Mouse (Mus musculus): ENCODE measurements at regions not wholly inside any gene's neighbourhood (a gene's known extent, or its start where the extent isn't known, plus 50 kb on each side); places are given as distances from the start of the nearest gene placed in this dataset.
A peak's percentile ranks its signal among the peaks of the same experiment; 100 is the strongest.

GRCm38 (mm10) chr3:151670628-151671027 lies 79.1 kb downstream of the Ifi44 start:
- no peak for DNase-seq (ENCODE audit: low spot score)

GRCm38 (mm10) chr3:151653298-151653697 lies 96.5 kb downstream of the Ifi44 start:
- DNase-seq (ENCODE audit: low spot score), result no peak

- no peak for DNase-seq (ENCODE audit: low spot score)
Observed at GRCm38 (mm10) chr3:151651524-151651923, 98.2 kb downstream of the Ifi44 start.

- no peak for DNase-seq (ENCODE audit: low spot score)
Observed at GRCm38 (mm10) chr3:151647637-151648036, 102.1 kb downstream of the Ifi44 start.

- DNase-seq (ENCODE audit: low spot score), result peak; percentile 1
Observed at GRCm38 (mm10) chr3:151639431-151640111, 110.2 kb downstream of the Ifi44 start.

- no peak for DNase-seq (ENCODE audit: low spot score)
Observed at GRCm38 (mm10) chr3:151638326-151638725, 111.4 kb downstream of the Ifi44 start.

- DNase-seq (ENCODE audit: low spot score), result no peak
Observed at GRCm38 (mm10) chr3:151610954-151611353, 138.8 kb downstream of the Ifi44 start.

GRCm38 (mm10) chr3:151607689-151608088 lies 142.1 kb downstream of the Ifi44 start:
- no peak for DNase-seq (ENCODE audit: low spot score)

- DNase-seq (ENCODE audit: low spot score), result no peak
Observed at GRCm38 (mm10) chr3:151603371-151603770, 146.4 kb downstream of the Ifi44 start.
